Mouse (Mus musculus) neural tube, embryonic 11.5 days (tissue): Measurements from ENCODE around the gene Borcs7. TPM values are rescaled to one million over a fixed set of nuclear protein-coding genes. Genes with fewer than 3 reads are reported as not detected.

Experiments used
- ATAC-seq: fragments of 200-750 bp; cut with Nextera tagmentation; 2 replicates; pipeline ENCODE4 v1.8.0; 2017; ENCODE audit warnings: moderate number of reproducible peaks, mild to moderate bottlenecking, moderate TSS enrichment, moderate library complexity; ENCODE audit not compliant: insufficient read depth, low FRiP score, low TSS enrichment
- DNase-seq: peaks from one replicate; pipeline ENCODE4 v3.0.0-alpha.2; 2015; ENCODE audit warnings: low spot score
- H3K27ac ChIP-seq: fragments of 300-500 bp; sonication (generic); 2 replicates; pipeline ENCODE4 v1.5.1; 2014; ENCODE audit warnings: low read depth, mild to moderate bottlenecking, low read length
- H3K27me3 ChIP-seq: fragments of 300-500 bp; sonication (generic); 2 replicates; pipeline ENCODE4 v1.6.1; 2014; ENCODE audit warnings: mild to moderate bottlenecking, low read length, mixed read lengths; ENCODE audit not compliant: control insufficient read depth, insufficient read depth
- H3K36me3 ChIP-seq: fragments of 300-500 bp; sonication (generic); 2 replicates; pipeline ENCODE4 v1.6.1; 2014; ENCODE audit warnings: mild to moderate bottlenecking, low read length, moderate library complexity, mixed read lengths; ENCODE audit not compliant: control insufficient read depth, insufficient read depth
- H3K4me1 ChIP-seq: fragments of 300-500 bp; sonication (generic); 2 replicates; pipeline ENCODE4 v1.6.1; 2014; ENCODE audit warnings: low read length, mixed read lengths; ENCODE audit not compliant: control insufficient read depth, insufficient read depth
- H3K4me2 ChIP-seq: fragments of 300-500 bp; sonication (generic); 2 replicates; pipeline ENCODE4 v1.6.1; 2014; ENCODE audit warnings: low read depth, mild to moderate bottlenecking, moderate library complexity
- H3K4me3 ChIP-seq: fragments of 300-500 bp; sonication (generic); 2 replicates; pipeline ENCODE4 v1.5.1; 2014; ENCODE audit warnings: low read depth, low read length
- H3K9ac ChIP-seq: fragments of 300-500 bp; sonication (generic); 2 replicates; pipeline ENCODE4 v1.6.1; 2014; ENCODE audit warnings: mild to moderate bottlenecking, low read length
- H3K9me3 ChIP-seq: fragments of 300-500 bp; sonication (generic); 2 replicates; pipeline ENCODE4 v1.6.1; 2016; ENCODE audit warnings: low read length; ENCODE audit not compliant: control insufficient read depth
- WGBS: fragments of 180-500 bp; shearing (Covaris S2); extraction: QIAGEN DNeasy Blood & Tissue Kit; methylation state at CpG from one replicate; pipeline ENCODE4 v1.1.7; 2014; 5-methylcytosine and 5-hydroxymethylcytosine counted together
- polyA plus RNA-seq: library from polyadenylated mRNA; unstranded; fragments of >200 nt; fragmentation: Nextera tagmentation; extraction: Ambion mirVana; gene quantifications from 2 replicates; pipeline ENCODE4 v1.2.1, GENCODE M21; 2014

The Borcs7 gene
- polyA plus RNA-seq, 1 experiment from 2014 or later = 14.7 TPM

- WGBS = 53% methylated on average over 19 of the region's 19 CpGs
- DNase-seq (no peak), ATAC-seq (no peak)
- Histone ChIP-seq H3K27ac (no peak overlapping the region), H3K36me3 (no peaks in the 10 kb centered on the region; the same call in 1 of the 2 replicates), H3K9me3 (no peaks in the 10 kb centered on the region), H3K9ac (no peak overlapping the region), H3K4me3 (no peak overlapping the region), H3K4me1 (no peaks in the 10 kb centered on the region), H3K4me2 (no peak overlapping the region), H3K27me3 (no peaks in the 10 kb centered on the region)
Observed at GRCm38 (mm10) chr19:46697840-46698517, 8.3 kb downstream of the Borcs7 start.

- Histone ChIP-seq H3K9me3 (no peaks in the 10 kb centered on the region), H3K36me3 (no peaks in the 10 kb centered on the region; the same call in 1 of the 2 replicates), H3K27me3 (no peaks in the 10 kb centered on the region), H3K4me2 (no peak overlapping the region), H3K9ac (no peak overlapping the region), H3K27ac (no peak overlapping the region), H3K4me1 (no peaks in the 10 kb centered on the region), H3K4me3 (no peak overlapping the region)
- 80% methylated on average over 10 of the region's 10 CpGs for WGBS
- DNase-seq (no peak), ATAC-seq (no peak)
Observed at GRCm38 (mm10) chr19:46699011-46699481, 9.3 kb downstream of the Borcs7 start.

- no peaks in the 10 kb centered on the region; the same call in 1 of the 2 replicates for H3K36me3 ChIP-seq
- 86% methylated on average over 9 of the region's 9 CpGs for WGBS
Observed at GRCm38 (mm10) chr19:46701156-46701555, 11.4 kb downstream of the Borcs7 start.

GRCm38 (mm10) chr19:46705779-46706495 lies 16.2 kb downstream of the Borcs7 start:
- Histone ChIP-seq H3K4me2 (no peak overlapping the region), H3K27ac (no peak overlapping the region), H3K4me1 (no peaks in the 10 kb centered on the region), H3K27me3 (no peaks in the 10 kb centered on the region), H3K36me3 (no peaks in the 10 kb centered on the region; the same call in 1 of the 2 replicates), H3K9me3 (no peaks in the 10 kb centered on the region), H3K9ac (no peak overlapping the region), H3K4me3 (no peak overlapping the region)
- DNase-seq (no peak), ATAC-seq (no peak)
- 72% methylated on average over 7 of the region's 7 CpGs for WGBS

More at GRCm38 (mm10) chr19:46701156-46701555, 11.4 kb downstream of the Borcs7 start:
- Histone ChIP-seq H3K4me1 (no peaks in the 10 kb centered on the region), H3K4me3 (no peak overlapping the region), H3K27ac (no peak overlapping the region), H3K9ac (no peak overlapping the region), H3K27me3 (no peaks in the 10 kb centered on the region), H3K9me3 (no peaks in the 10 kb centered on the region), H3K4me2 (no peak overlapping the region)
- no peak for DNase-seq
- no peak for ATAC-seq

- Histone ChIP-seq H3K27ac (no peak overlapping the region), H3K4me2 (no peak overlapping the region; the same call in 1 of the 2 replicates)
- 81% methylated on average over 9 of the region's 9 CpGs for WGBS
Observed at GRCm38 (mm10) chr19:46706540-46707295, 17.0 kb downstream of the Borcs7 start.

GRCm38 (mm10) chr19:46707296-46708151 lies 17.8 kb downstream of the Borcs7 start, which contains the start of gene As3mt:
As3mt (plus strand) TSS chr19:46707458.
- WGBS = 16% methylated on average over 31 of the region's 31 CpGs
- Histone ChIP-seq H3K4me1 (no peaks in the 10 kb centered on the region), H3K4me3 (peak within 1 kb of the TSS; percentile 41), H3K27me3 (no peaks in the 10 kb centered on the region), H3K27ac (no peak within 1 kb of the TSS), H3K36me3 (no peaks in the 10 kb centered on the region), H3K9ac (peak within 1 kb of the TSS; percentile 55), H3K9me3 (no peaks in the 10 kb centered on the region), H3K4me2 (peak within 1 kb of the TSS; percentile 50)
- peak; percentile 77 for DNase-seq
- no peak for ATAC-seq

More at GRCm38 (mm10) chr19:46706540-46707295, 17.0 kb downstream of the Borcs7 start:
- ATAC-seq = no peak
- no peaks in the 10 kb centered on the region for H3K4me1 ChIP-seq
- H3K36me3 ChIP-seq = no peaks in the 10 kb centered on the region
- no peak overlapping the region for H3K4me3 ChIP-seq
- no peaks in the 10 kb centered on the region for H3K9me3 ChIP-seq
- H3K9ac ChIP-seq = no peak overlapping the region
- H3K27me3 ChIP-seq = no peaks in the 10 kb centered on the region
- DNase-seq = no peak

- Histone ChIP-seq H3K4me1 (no peaks in the 10 kb centered on the region), H3K9me3 (no peaks in the 10 kb centered on the region), H3K36me3 (no peaks in the 10 kb centered on the region), H3K27ac (no peak overlapping the region), H3K9ac (no peak overlapping the region), H3K4me2 (no peak overlapping the region), H3K4me3 (no peak overlapping the region), H3K27me3 (no peaks in the 10 kb centered on the region)
- WGBS = 95% methylated on average over 4 of the region's 4 CpGs
- ATAC-seq (no peak), DNase-seq (no peak)
Observed at GRCm38 (mm10) chr19:46710614-46711013, 20.9 kb downstream of the Borcs7 start.

GRCm38 (mm10) chr19:46714234-46714633 lies 24.5 kb downstream of the Borcs7 start:
- no peak for DNase-seq
- Histone ChIP-seq H3K4me3 (no peak overlapping the region), H3K4me1 (no peaks in the 10 kb centered on the region), H3K9ac (no peak overlapping the region), H3K4me2 (no peak overlapping the region), H3K27me3 (no peaks in the 10 kb centered on the region), H3K9me3 (no peaks in the 10 kb centered on the region), H3K27ac (no peak overlapping the region), H3K36me3 (no peaks in the 10 kb centered on the region)
- WGBS = 93% methylated on average over 8 of the region's 8 CpGs
- no peak for ATAC-seq
